ENCODE assay signal across 7 mouse cellular contexts in the genomic region with DNA sequence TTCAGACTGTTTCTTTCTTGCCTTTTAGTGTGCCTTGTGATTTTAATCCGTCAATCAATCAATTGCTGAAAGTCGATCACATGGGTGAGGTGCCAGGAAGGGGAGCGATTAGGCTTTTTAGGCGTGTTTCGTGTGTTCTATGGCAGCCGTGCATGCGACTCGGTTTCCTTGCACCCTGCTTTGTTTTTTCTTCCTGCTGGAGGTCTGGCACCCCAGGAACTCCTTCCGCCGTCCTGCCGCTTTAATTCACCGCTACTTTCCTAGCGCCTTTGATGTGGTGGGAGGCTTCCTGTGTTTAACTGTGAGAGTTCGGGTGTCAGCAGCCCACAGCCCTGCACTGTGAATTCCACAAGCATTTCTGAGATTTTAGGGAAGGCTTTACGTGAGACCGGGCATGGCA. TPM values are rescaled to one million over a fixed set of nuclear protein-coding genes. Genes with fewer than 3 reads are reported as not detected.
A peak's percentile ranks its signal among the peaks of the same experiment; 100 is the strongest.
DNase-seq lines count a peak whose midpoint lies in the region; ATAC-seq and TF ChIP-seq lines count a peak whose summit lies in the region.

No protein-coding gene starts in this region.

- peak; percentile 35; the same call in 1 of the 2 replicates for ATAC-seq in forebrain, embryonic 15.5 days (replicated peaks)
- ATAC-seq in liver, postnatal 0 days: no peak
- no peak for ATAC-seq in monocyte, adult 5-6 weeks (replicated peaks; ENCODE audit: insufficient number of reproducible peaks, low FRiP score, low TSS enrichment, poor library complexity, severe bottlenecking)

- no peak overlapping the region for H3K27ac ChIP-seq in spleen, adult 2 months (ENCODE audit: insufficient read depth, low read length)
- H3K27ac ChIP-seq in forebrain, embryonic 15.5 days (replicated peaks): no peak overlapping the region
- no peak overlapping the region for H3K27ac ChIP-seq in liver, postnatal 0 days (ENCODE audit: low read depth)

- no peaks in the 10 kb centered on the region for H3K36me3 ChIP-seq in spleen, adult 2 months (ENCODE audit: control insufficient read depth, insufficient read depth, low read length)
- H3K36me3 ChIP-seq in forebrain, embryonic 15.5 days: no peaks in the 10 kb centered on the region
- H3K36me3 ChIP-seq in liver, postnatal 0 days (replicated peaks; ENCODE audit: insufficient read depth, low read length): no peaks in the 10 kb centered on the region

- H3K9ac ChIP-seq in forebrain, embryonic 15.5 days (replicated peaks): peak overlapping the region; percentile 35
- H3K9ac ChIP-seq in liver, postnatal 0 days (replicated peaks): no peak overlapping the region

- DNase-seq in spleen, adult 2 months (ENCODE audit: low read depth in 1 of 2, low spot score in 2 of 2): peak in 1 of 2 experiments; percentile 23
- DNase-seq in spleen, postnatal 14 days (ENCODE audit: low spot score in 2 of 2): no peak
- DNase-seq in liver, postnatal 0 days: no peak
- DNase-seq in urinary bladder, postnatal 36 days (ENCODE audit: low spot score in 2 of 2): no peak
- no peak for DNase-seq in spleen, adult 12 weeks (ENCODE audit: low spot score)

- TF ChIP-seq EP300 in liver, postnatal 0 days (IDR thresholded peaks at IDR 0.05; ENCODE audit: low read depth): no peak

- TF ChIP-seq CTCF in spleen, adult 2 months (IDR thresholded peaks at IDR 0.05; ENCODE audit: extremely low read depth, insufficient read depth, insufficient read length, insufficient replicate concordance): no peak
- TF ChIP-seq CTCF in liver, postnatal 0 days (IDR thresholded peaks at IDR 0.05; ENCODE audit: low read depth): no peak

- peak overlapping the region; percentile 10; the same call in 1 of the 2 replicates for H3K4me3 ChIP-seq in spleen, adult 2 months (ENCODE audit: extremely low read depth, insufficient read depth, insufficient read length)
- peak overlapping the region; percentile 30 for H3K4me3 ChIP-seq in forebrain, embryonic 15.5 days
- peak overlapping the region; percentile 17; the same call in 1 of the 2 replicates for H3K4me3 ChIP-seq in liver, postnatal 0 days (ENCODE audit: low read depth, low read length)

- 4% methylated on average over 16 of the region's 16 CpGs for WGBS in spleen, adult 2 months
- WGBS in forebrain, embryonic 15.5 days: 2% methylated on average over 16 of the region's 16 CpGs
- WGBS in liver, postnatal 0 days (ENCODE audit: insufficient replicate concordance): 1% methylated on average over 16 of the region's 16 CpGs

- no peaks in the 10 kb centered on the region for H3K9me3 ChIP-seq in forebrain, embryonic 15.5 days
- no peaks in the 10 kb centered on the region for H3K9me3 ChIP-seq in liver, postnatal 0 days (ENCODE audit: low read length)

- peak overlapping the region; percentile 51 for H3K4me2 ChIP-seq in forebrain, embryonic 15.5 days (replicated peaks)
- peak overlapping the region; percentile 63 for H3K4me2 ChIP-seq in liver, postnatal 0 days (ENCODE audit: low read depth, low read length)

- peaks cover 15% of the 10 kb centered on the region; the same call in 1 of the 2 replicates for H3K4me1 ChIP-seq in spleen, adult 2 months (ENCODE audit: control insufficient read depth, insufficient read depth, insufficient read length)
- H3K4me1 ChIP-seq in forebrain, embryonic 15.5 days: peaks cover 18% of the 10 kb centered on the region
- H3K4me1 ChIP-seq in liver, postnatal 0 days (ENCODE audit: insufficient read depth): peaks cover 10% of the 10 kb centered on the region; the same call in 1 of the 2 replicates

- TF ChIP-seq POLR2A in spleen, adult 2 months (IDR thresholded peaks at IDR 0.05; ENCODE audit: low read depth, low read length): no peak

- no peaks in the 10 kb centered on the region for H3K27me3 ChIP-seq in spleen, adult 2 months (ENCODE audit: control insufficient read depth, insufficient read depth, low read length)
- peaks cover 10% of the 10 kb centered on the region; the same call in 1 of the 2 replicates for H3K27me3 ChIP-seq in forebrain, embryonic 15.5 days
- no peaks in the 10 kb centered on the region for H3K27me3 ChIP-seq in liver, postnatal 0 days (ENCODE audit: insufficient read depth, low read length)

RNA-seq across cellular contexts. Expression of gene Tnfrsf19, which starts 10.2 kb away (rescaled TPM):
- 1.2 and 1.9 TPM in 2 replicates for polyA plus RNA-seq in spleen, adult 2 months (2012; rRNA removed)
- 45.1 and 50.0 TPM in 2 replicates for polyA plus RNA-seq in forebrain, embryonic 15.5 days (2015; fragmentation: Nextera tagmentation; extraction: Ambion mirVana)
- 2.4 and 2.5 TPM in 2 replicates for polyA plus RNA-seq in liver, postnatal 0 days (2015; fragmentation: Nextera tagmentation; extraction: Ambion mirVana)
- total RNA-seq in monocyte, adult 5-6 weeks (2017): 0.10 TPM in 1 of 3 replicates, not detected in the others

Comparison
In these comparisons a context has a peak if more than half of its experiments do, and no peak if none do; other contexts are left out.
1. RNA of gene Tnfrsf19, which starts 10.2 kb away (polyA plus RNA-seq): 45.1 to 50.0 TPM in forebrain, embryonic 15.5 days; 2.4 to 2.5 TPM in liver, postnatal 0 days and 1.2 to 1.9 TPM in spleen, adult 2 months; every median in the first group is over 10 times any median in the second.
2. Peak in every context shown above with its lines, with median percentiles within 50 percentile points of each other: H3K4me3 ChIP-seq.